Mouse (Mus musculus) G1E (cell line): ENCODE data around the gene Dusp13. TPM values are rescaled to one million over a fixed set of nuclear protein-coding genes. Genes with fewer than 3 reads are reported as not detected.

Experiments
- ATAC-seq: 2 replicates; pipeline ENCODE4 v1.8.0; 2016; ENCODE audit warnings: mild to moderate bottlenecking; ENCODE audit not compliant: insufficient number of reproducible peaks, poor library complexity, low FRiP score, severe bottlenecking; ENCODE audit errors: extremely low read depth
- DNase-seq: peaks from one replicate; pipeline ENCODE4 v3.0.0; 2012; ENCODE audit warnings: low spot score
- H3K27me3 ChIP-seq: 2 replicates; pipeline ENCODE4 v1.6.1; 2012; ENCODE audit warnings: mild to moderate bottlenecking, low read length, inconsistent platforms; ENCODE audit not compliant: insufficient read depth
- H3K36me3 ChIP-seq: replicated peaks from 2 replicates; pipeline ENCODE3; 2012; ENCODE audit warnings: mild to moderate bottlenecking, inconsistent platforms
- H3K4me1 ChIP-seq: 2 replicates; pipeline ENCODE4 v1.6.1; 2012; ENCODE audit warnings: low read depth, low read length, inconsistent platforms, mixed read lengths; ENCODE audit not compliant: insufficient read depth
- H3K4me3 ChIP-seq: 2 replicates; pipeline ENCODE4 v1.5.1; 2012; ENCODE audit warnings: low read depth, mild to moderate bottlenecking, inconsistent platforms, low read length, moderate library complexity, mixed read lengths
- H3K9me3 ChIP-seq: replicated peaks from 2 replicates; pipeline ENCODE4 v1.6.1; 2012; ENCODE audit warnings: inconsistent platforms
- CTCF ChIP-seq: IDR thresholded peaks from 2 replicates; pipeline ENCODE4 v1.5.1; 2012; ENCODE audit warnings: low read depth, low read length, inconsistent platforms, mixed read lengths
- GATA1 ChIP-seq: IDR thresholded peaks from 2 replicates; pipeline ENCODE4 v1.6.1; 2012; ENCODE audit warnings: borderline replicate concordance, low read length, inconsistent platforms, mixed read lengths
- GATA2 ChIP-seq: IDR thresholded peaks from 2 replicates; pipeline ENCODE4 v1.6.1; 2012; ENCODE audit warnings: low read depth, low read length, inconsistent platforms, borderline replicate concordance
- POLR2AphosphoS5 ChIP-seq: IDR thresholded peaks from 2 replicates; pipeline ENCODE4 v1.6.1; 2012; ENCODE audit warnings: low read depth, low read length, inconsistent platforms; ENCODE audit not compliant: insufficient replicate concordance
- TAL1 ChIP-seq: conservative IDR thresholded peaks from 2 replicates; pipeline ENCODE4 v1.6.1; 2012; ENCODE audit warnings: low read depth, low read length, inconsistent platforms, mixed read lengths
- polyA plus RNA-seq: library from polyadenylated mRNA; stranded (reverse); fragments of >175 nt; gene quantifications from 2 replicates; pipeline ENCODE4 v1.2.3, GENCODE M21; 2012
- total RNA-seq, 2 experiments: library from RNA; stranded (forward) in 1 of 2; stranded (reverse) in 1 of 2; fragments of 200-1000 nt in 1 of 2; fragments of >200 nt in 1 of 2; fragmentation: Nextera tagmentation in 1 of 2; gene quantifications; 2 replicates each; pipeline ENCODE4 v1.2.3; 2014 to 2017

Gene Dusp13
- total and polyA plus RNA-seq, 3 experiments: 0.98 TPM; not detected in 2

GRCm38 (mm10) chr14:21765754-21766397 is 14.9 kb upstream of the Dusp13 start:
- peaks cover 17% of the 10 kb centered on the region for H3K36me3 ChIP-seq
- peaks cover 72% of the 10 kb centered on the region for H3K4me1 ChIP-seq
- H3K4me3 ChIP-seq: peak overlapping the region; percentile 64
- no peaks in the 10 kb centered on the region for H3K27me3 ChIP-seq
- TF ChIP-seq CTCF (no peak), GATA1 (no peak), GATA2 (no peak), TAL1 (no peak), POLR2AphosphoS5 (no peak)
- peak; percentile 76 for ATAC-seq
- DNase-seq: no peak
- H3K9me3 ChIP-seq: no peaks in the 10 kb centered on the region

GRCm38 (mm10) chr14:21764646-21765045 is 13.7 kb upstream of the Dusp13 start:
- Histone ChIP-seq H3K36me3 (peaks cover 13% of the 10 kb centered on the region), H3K4me3 (no peak overlapping the region; the same call in 1 of the 2 replicates), H3K4me1 (peaks cover 69% of the 10 kb centered on the region), H3K27me3 (no peaks in the 10 kb centered on the region), H3K9me3 (no peaks in the 10 kb centered on the region)
- ATAC-seq (no peak), DNase-seq (no peak)
- TF ChIP-seq GATA1: no peak
- no peak for TF ChIP-seq POLR2AphosphoS5
- no peak for TF ChIP-seq TAL1
- TF ChIP-seq GATA2: no peak
- TF ChIP-seq CTCF: no peak

GRCm38 (mm10) chr14:21763736-21764135 is 12.8 kb upstream of the Dusp13 start:
- no peak for DNase-seq
- Histone ChIP-seq H3K36me3 (peaks cover 13% of the 10 kb centered on the region), H3K9me3 (no peaks in the 10 kb centered on the region), H3K4me3 (no peak overlapping the region), H3K27me3 (no peaks in the 10 kb centered on the region), H3K4me1 (peaks cover 68% of the 10 kb centered on the region)
- TF ChIP-seq POLR2AphosphoS5: no peak
- no peak for TF ChIP-seq TAL1
- ATAC-seq: no peak

GRCm38 (mm10) chr14:21761560-21761959 is 10.6 kb upstream of the Dusp13 start:
- Histone ChIP-seq H3K36me3 (peaks cover 9% of the 10 kb centered on the region), H3K27me3 (no peaks in the 10 kb centered on the region), H3K4me1 (peaks cover 65% of the 10 kb centered on the region), H3K9me3 (no peaks in the 10 kb centered on the region), H3K4me3 (no peak overlapping the region)
- ATAC-seq (no peak), DNase-seq (no peak)
- no peak for TF ChIP-seq POLR2AphosphoS5
- TF ChIP-seq GATA1: no peak
- no peak for TF ChIP-seq TAL1
- no peak for TF ChIP-seq CTCF
- no peak for TF ChIP-seq GATA2

- Histone ChIP-seq H3K36me3 (peaks cover 2% of the 10 kb centered on the region), H3K4me1 (peaks cover 68% of the 10 kb centered on the region), H3K27me3 (no peaks in the 10 kb centered on the region), H3K4me3 (no peak overlapping the region; the same call in 1 of the 2 replicates), H3K9me3 (no peaks in the 10 kb centered on the region)
- ATAC-seq: no peak
- no peak for TF ChIP-seq GATA2
- TF ChIP-seq CTCF: no peak
- TF ChIP-seq POLR2AphosphoS5: no peak
- no peak for TF ChIP-seq TAL1
- TF ChIP-seq GATA1: no peak
- no peak for DNase-seq
These were observed 2.4 kb upstream of the Dusp13 start for GRCm38 (mm10) chr14:21753367-21753766.

- Histone ChIP-seq H3K4me3 (no peak overlapping the region), H3K9me3 (no peaks in the 10 kb centered on the region), H3K4me1 (peaks cover 68% of the 10 kb centered on the region), H3K27me3 (no peaks in the 10 kb centered on the region), H3K36me3 (peaks cover 2% of the 10 kb centered on the region)
- TF ChIP-seq POLR2AphosphoS5 (no peak), GATA2 (no peak), GATA1 (no peak), TAL1 (no peak), CTCF (no peak)
- ATAC-seq: no peak
- DNase-seq: no peak
These were observed 1.4 kb upstream of the Dusp13 start for GRCm38 (mm10) chr14:21752411-21752810.

- no peak for TF ChIP-seq POLR2AphosphoS5
- TF ChIP-seq TAL1: no peak
- TF ChIP-seq CTCF: no peak
- no peak for TF ChIP-seq GATA2
- TF ChIP-seq GATA1: no peak
- peaks cover 4% of the 10 kb centered on the region; the same call in 1 of the 2 replicates for H3K27me3 ChIP-seq
- H3K9me3 ChIP-seq: no peaks in the 10 kb centered on the region
- peaks cover 2% of the 10 kb centered on the region for H3K36me3 ChIP-seq
- ATAC-seq (peak; percentile 79), DNase-seq (peak; percentile 81)
- peak within 1 kb of the TSS; percentile 90 for H3K4me3 ChIP-seq
- peaks cover 63% of the 10 kb centered on the region for H3K4me1 ChIP-seq
These were observed 737 bp downstream of the Dusp13 start, which contains the start of gene Samd8 for GRCm38 (mm10) chr14:21750008-21750880. Gene Samd8 (plus strand): TSS chr14:21750531.
